Mouse (Mus musculus) right cerebral cortex, adult 18-20 months (tissue): ENCODE measurements around the gene Tmem184a.

Experiments
- DNase-seq: peaks from one replicate; pipeline ENCODE4 v3.0.0; 2022; ENCODE audit warnings: mixed read lengths

Gene Tmem184a

DNA sequence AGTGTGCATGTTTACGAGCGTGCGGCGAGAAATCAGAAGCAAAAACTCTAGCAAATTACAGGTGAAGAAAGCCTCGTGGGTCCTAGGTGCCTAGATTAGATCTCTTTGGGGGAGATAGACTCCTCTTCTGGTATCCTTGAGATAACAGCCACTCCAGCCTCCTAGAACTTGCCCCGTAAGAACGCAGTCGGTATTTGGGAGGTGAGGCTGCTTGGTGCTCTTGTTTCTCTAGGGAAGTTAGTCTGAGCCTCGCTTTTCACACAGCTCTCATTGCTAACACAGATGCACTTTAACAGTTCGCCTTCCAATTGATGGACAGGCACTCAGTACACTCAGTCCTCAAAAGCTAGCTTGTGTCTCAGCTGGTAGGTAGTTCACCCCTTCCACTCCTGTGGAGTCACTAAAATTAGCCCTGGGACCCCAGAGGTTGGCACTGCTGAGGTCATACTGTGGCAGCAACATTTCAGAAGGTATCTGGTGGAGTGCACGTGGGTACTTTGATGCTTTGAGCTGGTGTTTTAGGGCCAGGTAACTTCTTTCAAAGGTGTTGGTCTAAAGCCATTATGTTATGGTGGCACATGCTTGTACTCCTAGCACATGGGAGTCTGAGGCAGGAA, 27.4 kb downstream of the Tmem184a start:
- DNase-seq = no peak

DNA sequence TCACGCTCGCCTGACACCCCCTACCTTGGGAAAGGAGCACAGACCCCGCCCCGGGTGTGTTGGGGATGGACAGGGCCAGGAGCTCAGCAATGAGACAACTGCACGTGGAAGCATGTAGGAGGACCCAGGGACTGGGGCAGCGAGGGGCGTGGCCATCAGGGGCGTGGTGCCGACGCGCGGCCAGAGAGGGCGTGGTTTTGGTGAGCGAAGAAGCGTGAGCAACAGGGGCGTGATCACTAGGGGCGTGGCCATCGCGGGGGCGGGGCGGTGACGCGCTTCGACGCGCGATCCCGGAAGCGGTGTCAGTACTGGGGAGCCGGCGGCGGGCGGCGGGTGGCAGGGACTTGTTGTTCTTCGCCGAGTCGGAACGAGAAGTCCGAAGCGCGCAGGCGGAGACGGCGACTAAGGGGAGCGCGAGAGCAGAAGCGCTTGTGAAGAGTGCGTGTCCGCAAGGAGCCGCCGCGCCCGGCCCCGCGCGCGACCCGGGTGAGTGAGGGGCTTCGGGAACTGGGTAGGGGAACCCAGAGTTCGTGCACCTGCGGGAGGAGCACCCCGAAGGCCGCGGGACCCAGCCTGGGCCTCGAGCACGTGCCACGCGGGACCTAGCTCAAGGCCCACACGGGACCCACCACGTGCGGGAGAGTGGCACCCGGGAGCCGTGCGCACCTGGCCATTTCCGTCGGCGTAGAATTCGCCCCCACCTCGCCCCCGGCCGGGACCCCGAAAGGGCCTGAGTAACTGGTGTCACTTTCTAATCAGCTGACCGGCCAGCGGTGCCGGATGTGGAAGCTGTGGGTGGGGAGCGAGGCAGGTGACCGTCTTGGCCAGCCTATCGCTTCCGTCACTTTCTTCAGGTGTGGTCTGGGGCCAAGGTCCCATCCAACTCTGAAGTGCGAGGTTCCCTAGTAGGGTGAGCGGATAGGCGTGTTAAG, 28.2 kb downstream of the Tmem184a start, which contains the start of gene Mafk:
Gene Mafk (plus strand): TSS at position 287 of the 932 bp plus-strand sequence.
- DNase-seq = peak; percentile 95

DNA sequence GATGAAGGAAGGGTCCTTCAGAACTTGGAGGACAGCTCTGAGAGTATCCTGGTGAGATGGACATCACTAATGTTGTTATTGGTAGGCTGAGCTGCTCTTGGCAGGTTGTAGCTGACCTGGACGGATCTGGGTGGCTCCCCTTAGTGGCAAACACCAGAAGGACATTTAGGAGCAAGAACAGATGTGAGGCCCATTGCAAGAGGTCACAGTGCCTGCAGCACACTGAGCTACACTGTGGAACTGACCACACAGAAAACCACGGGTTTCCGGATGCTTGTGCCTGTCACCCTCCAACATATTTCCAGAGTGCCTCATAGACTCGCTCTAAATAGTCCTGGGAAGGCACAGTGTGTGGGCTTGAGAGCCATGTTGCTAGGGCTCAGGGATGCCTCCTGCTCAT, 30.3 kb downstream of the Tmem184a start:
- DNase-seq = no peak

DNA sequence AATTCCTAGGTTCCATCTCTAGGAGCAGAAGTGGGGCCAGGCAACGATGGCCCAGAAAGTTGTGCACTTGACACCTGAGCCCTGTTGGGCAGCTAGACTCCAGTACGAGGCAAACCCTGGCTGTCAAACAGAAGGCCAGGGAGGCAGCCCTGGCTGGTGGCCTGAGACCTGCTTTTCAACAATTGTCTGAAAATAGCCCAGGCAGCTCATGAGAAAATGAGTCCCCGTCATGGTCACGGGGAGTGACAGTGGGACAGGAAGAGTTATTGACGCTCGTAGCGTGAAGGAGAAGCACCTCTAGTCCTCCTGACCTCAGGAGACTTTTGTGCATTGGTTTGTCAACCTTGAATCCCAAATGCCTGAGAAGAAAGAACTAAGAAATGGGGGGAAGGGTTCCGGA, 38.3 kb downstream of the Tmem184a start:
- DNase-seq = no peak

DNA sequence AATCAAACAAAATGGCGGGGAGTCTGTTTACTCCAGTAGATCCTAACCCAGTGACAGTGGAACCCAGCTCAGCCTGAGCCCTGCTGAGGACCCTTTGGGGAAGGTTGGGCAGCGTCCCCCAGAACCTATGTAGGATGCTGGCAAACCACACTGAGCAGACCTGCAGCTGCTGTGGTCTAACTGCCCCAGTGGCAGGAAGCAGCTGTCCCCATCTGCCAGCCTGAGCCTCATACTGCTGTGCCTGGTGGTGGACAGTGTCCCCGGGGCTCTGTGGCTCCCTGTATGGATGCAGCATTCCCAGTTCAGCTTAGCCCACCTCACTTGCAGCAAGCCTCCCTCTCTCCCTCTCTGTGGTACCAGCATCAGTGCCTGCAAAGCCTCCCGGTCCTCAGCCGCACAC, 42.8 kb downstream of the Tmem184a start:
- no peak for DNase-seq

DNA sequence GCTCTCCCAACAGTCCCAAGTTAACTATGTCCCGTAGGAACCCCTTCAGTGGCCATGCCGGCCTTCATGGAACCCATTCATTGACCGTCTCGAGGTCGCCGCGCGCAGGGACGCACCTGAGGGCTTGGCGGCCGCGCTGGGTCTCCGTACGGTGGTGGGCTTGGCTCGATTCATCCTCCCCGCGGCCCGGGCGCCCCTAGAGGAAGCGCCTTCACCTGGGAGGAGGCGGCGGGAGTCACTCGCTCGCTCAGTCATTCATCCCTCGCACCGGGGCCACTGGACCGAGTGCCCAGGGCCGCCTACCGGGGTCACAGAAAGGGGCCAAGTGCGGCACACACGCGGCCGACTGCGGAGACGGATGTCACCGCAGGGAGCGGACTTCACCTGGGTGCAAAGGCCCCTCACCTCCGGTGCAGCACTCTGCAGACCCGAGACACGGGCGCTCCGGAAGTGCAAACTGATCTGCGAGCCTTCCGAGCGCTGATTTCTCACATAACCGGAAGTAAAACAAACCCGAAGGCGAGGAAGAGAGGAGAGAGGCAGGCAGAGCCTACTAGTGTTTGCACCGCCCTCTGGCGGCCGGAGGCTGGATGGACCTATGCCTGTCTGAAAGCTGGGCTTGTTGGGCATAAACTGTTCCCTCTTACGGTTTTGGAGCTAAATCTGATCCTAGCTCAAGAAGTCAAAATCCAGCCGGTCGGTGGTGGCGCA, 44.3 kb downstream of the Tmem184a start, which contains the start of gene Ints1:
Gene Ints1 (minus strand): TSS at position 459 of the 711 bp plus-strand sequence.
- DNase-seq = peak; percentile 96

DNA sequence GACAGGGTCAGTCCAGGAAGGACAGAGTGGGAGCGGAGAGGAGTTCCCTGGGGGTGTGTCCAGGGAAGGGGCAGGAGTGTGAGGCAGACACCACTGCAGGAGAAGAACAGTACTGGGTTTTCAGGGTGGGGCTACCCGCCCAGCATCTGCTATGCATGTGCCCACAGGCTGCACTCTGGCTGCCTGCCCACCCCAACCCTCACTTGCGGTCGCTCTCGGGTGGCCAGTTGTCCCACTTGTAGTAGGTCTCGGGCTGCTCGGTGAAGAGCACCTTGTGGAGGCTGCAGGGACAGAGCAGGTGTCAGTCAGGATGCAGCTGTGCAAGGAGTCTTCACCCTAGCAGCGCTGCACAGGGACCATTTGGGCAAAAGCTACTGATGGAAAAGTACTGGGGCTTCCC, 51.5 kb downstream of the Tmem184a start:
- DNase-seq = no peak

DNA sequence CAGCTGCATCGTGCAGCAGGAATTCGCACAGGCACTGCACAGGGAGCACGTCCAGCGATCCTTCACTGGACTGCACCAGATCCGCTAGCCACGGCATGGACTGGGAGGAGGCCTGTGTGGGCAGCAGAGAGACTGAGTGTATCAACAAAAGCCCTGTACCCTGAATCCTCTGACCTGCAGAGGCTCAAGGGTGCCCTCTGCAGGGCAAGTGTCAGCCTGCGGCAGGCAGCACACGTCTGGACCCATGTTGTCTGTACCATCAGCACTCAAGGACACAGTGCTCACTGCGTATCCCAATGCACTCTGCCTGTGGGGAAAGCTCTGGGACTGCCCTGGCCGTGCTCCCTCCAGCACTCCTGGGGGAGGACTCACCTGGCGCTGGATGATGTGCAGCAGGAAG, 55.4 kb downstream of the Tmem184a start:
- no peak for DNase-seq

DNA sequence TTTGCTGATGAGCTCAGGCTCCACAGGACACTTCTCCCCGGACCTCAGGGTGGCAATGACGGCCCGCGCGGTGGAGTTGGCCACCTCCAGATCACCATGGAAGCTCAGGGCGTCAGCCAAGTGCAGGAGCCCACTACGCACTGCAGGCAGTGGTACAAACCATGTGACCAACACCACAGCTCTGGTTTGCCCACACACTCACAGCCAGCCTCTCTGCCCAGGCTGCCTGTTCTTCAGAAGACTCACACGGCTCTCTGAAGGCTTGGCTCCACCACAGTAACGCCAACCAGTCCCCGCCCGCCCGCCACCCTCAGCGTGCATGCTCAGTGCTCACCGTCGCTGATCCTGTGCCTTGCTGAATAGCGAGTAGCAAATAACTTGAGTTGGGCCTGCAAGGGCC, 61.6 kb downstream of the Tmem184a start:
- peak; percentile 86 for DNase-seq

DNA sequence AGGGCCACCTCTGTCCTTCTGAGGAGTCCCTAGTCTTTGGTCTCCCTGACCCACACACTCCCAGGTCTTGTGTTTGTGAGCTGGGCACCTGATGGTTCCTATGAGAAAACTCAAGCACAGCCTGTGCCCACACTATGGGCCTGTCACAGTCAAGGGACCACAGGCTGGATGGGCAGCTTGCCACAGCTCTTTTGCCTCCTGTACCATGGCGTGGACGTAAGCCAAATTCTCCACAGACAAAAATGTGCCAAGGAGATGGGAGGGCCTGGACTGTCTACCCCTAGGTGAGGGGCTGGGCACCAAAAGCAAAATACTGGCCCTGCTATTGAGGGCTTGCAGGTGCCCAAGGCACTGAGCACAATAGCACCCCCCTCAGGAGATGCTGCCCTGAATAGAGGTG, 63.1 kb downstream of the Tmem184a start:
- no peak for DNase-seq

DNA sequence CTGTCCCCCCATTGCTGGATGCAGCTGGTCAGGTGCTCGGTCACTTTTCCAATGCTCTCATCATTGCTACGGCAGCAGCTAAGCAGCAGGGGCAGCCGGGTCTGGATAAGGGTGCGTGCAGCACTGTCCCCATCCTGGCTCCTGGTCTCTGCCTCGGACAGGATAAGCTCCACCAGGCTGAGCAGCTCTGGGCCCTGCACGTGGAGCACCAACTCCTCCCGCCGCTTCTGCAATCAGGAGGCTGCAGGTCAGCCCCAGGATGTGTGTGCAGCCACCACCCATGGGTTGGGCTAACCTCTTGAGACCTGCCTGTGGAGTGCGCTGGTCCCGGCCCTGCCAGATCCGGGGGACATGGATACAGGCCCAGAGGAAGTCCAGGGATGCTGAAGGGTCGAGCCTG, 63.6 kb downstream of the Tmem184a start:
- DNase-seq = no peak

DNA sequence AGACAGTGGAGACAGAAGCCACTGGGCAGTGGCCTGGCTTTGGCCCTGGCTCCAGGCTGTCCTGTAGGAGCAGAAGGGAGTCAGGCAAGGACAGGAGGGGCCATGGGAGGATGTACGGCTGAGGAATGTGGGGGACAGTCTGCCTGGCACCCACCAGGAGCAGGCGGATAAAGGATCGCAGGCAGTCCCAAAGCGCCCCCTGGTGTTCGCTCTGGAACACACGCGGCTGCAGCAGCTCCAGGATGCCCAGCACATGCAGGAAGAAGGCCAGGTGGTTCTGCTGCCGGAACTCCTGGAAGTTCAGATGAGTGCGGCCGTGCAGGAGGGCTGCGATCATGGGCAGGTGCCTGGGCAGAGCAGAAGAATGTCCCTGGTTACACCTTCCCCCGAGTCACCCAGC, 65.0 kb downstream of the Tmem184a start:
- DNase-seq = peak; percentile 56
